Mouse (Mus musculus) cerebellum, adult 18-20 months (tissue): ENCODE results near the gene Mcpt8.
A peak's percentile ranks its signal among the peaks of the same experiment; 100 is the strongest.
"Not testable (repeated sequence)": the region's sequence is repeated elsewhere in the genome, so short reads cannot be mapped to it uniquely, and the experiment has no call there.

Experiments used
- DNase-seq, 2 experiments: peaks; one replicate each; pipeline ENCODE4 v3.0.0; 2021

The Mcpt8 gene

GRCm38 (mm10) chr14:56085167-56085566 lies at the start of gene Mcpt8:
TSS of gene Mcpt8 (minus strand) at chr14:56085273.
- DNase-seq, result no peak

GRCm38 (mm10) chr14:56133675-56134074 lies 48.6 kb upstream of the Mcpt8 start:
- DNase-seq, result not testable (repeated sequence)

GRCm38 (mm10) chr14:56132508-56132907 lies 47.4 kb upstream of the Mcpt8 start, which contains the start of gene Gzmd:
TSS of gene Gzmd (minus strand) at chr14:56132608.
- not testable (repeated sequence) for DNase-seq

- no peak for DNase-seq
Measured at GRCm38 (mm10) chr14:56128341-56128740, 43.3 kb upstream of the Mcpt8 start.

GRCm38 (mm10) chr14:56123516-56123915 lies 38.4 kb upstream of the Mcpt8 start:
- no peak for DNase-seq

- no peak for DNase-seq
Measured at GRCm38 (mm10) chr14:56120525-56120924, 35.5 kb upstream of the Mcpt8 start, which contains the start of gene Gzme. TSS of gene Gzme (minus strand) at chr14:56120625.

GRCm38 (mm10) chr14:56115531-56116310 lies 30.6 kb upstream of the Mcpt8 start:
- not testable (repeated sequence) for DNase-seq

GRCm38 (mm10) chr14:56105447-56106180 lies 20.5 kb upstream of the Mcpt8 start:
- no peak for DNase-seq

GRCm38 (mm10) chr14:56105016-56105415 lies 19.9 kb upstream of the Mcpt8 start:
- no peak for DNase-seq

GRCm38 (mm10) chr14:56103452-56103851 lies 18.4 kb upstream of the Mcpt8 start:
- no peak for DNase-seq

- DNase-seq, result no peak
Measured at GRCm38 (mm10) chr14:56102386-56102785, 17.3 kb upstream of the Mcpt8 start, which contains the start of gene Ctsg. TSS of gene Ctsg (minus strand) at chr14:56102574.

- no peak for DNase-seq
Measured at GRCm38 (mm10) chr14:56098940-56099339, 13.9 kb upstream of the Mcpt8 start.

GRCm38 (mm10) chr14:56097597-56097996 lies 12.5 kb upstream of the Mcpt8 start:
- no peak for DNase-seq

GRCm38 (mm10) chr14:56093353-56093752 lies 8.3 kb upstream of the Mcpt8 start:
- DNase-seq, result no peak

GRCm38 (mm10) chr14:56086711-56087110 lies 1.6 kb upstream of the Mcpt8 start:
- no peak for DNase-seq

GRCm38 (mm10) chr14:56082016-56082415 lies 3.1 kb downstream of the Mcpt8 start:
- DNase-seq, result peak; percentile 48 to 52

- DNase-seq, result not testable (repeated sequence)
Measured at GRCm38 (mm10) chr14:56062213-56062612, 22.9 kb downstream of the Mcpt8 start, which contains the start of gene Mcpt4. TSS of gene Mcpt4 (minus strand) at chr14:56062313.

- no peak for DNase-seq
Measured at GRCm38 (mm10) chr14:56057722-56058121, 27.4 kb downstream of the Mcpt8 start.

GRCm38 (mm10) chr14:56055408-56055807 lies 29.7 kb downstream of the Mcpt8 start:
- DNase-seq, result no peak

- DNase-seq, result not testable (repeated sequence)
Measured at GRCm38 (mm10) chr14:56041792-56042191, 43.3 kb downstream of the Mcpt8 start, which contains the start of gene Mcpt2. TSS of gene Mcpt2 (plus strand) at chr14:56042041.

GRCm38 (mm10) chr14:56034433-56034832 lies 50.6 kb downstream of the Mcpt8 start:
- no peak for DNase-seq
